Mouse (Mus musculus): ENCODE results near the gene Tsku.

DNA sequence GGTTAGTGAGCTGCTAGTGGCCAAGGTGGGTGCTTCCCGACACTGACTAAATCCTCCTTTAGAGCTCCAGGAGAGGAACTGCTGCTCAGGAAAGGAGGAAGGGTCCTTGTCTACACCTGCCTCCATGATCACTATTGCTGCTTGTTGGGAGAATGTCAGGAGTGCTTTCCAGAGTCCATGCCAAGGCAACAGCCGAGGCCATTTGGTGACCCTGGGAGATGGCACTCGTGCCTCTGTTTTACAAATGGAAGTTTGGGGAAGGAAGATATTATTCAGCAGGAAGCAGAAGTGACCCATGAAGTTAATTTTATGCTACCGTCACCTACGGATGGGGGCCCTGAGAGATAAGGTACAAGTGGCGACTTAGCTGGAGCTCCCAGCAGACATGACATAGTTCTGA lies 21.7 kb upstream of the Tsku start:
- TF ChIP-seq POLR2A (IDR thresholded peaks at IDR 0.05; ENCODE audit: insufficient read length, low read depth) (no peak), MYOG (IDR thresholded peaks at IDR 0.05; ENCODE audit: control insufficient read depth in 1 of 3, insufficient read depth in 1 of 3, insufficient read length in 2 of 3, low read depth in 2 of 3) (no peak), CEBPB (IDR thresholded peaks at IDR 0.05; ENCODE audit: insufficient read depth, poor library complexity, severe bottlenecking) (no peak), TCF3 (IDR thresholded peaks at IDR 0.05; ENCODE audit: insufficient read length, low read depth) (no peak), MAX (IDR thresholded peaks at IDR 0.05; ENCODE audit: low read depth) (no peak)

Data from myocyte (in vitro differentiated cells).